ENCODE assay signal across 1 mouse cellular context in the genomic region with DNA sequence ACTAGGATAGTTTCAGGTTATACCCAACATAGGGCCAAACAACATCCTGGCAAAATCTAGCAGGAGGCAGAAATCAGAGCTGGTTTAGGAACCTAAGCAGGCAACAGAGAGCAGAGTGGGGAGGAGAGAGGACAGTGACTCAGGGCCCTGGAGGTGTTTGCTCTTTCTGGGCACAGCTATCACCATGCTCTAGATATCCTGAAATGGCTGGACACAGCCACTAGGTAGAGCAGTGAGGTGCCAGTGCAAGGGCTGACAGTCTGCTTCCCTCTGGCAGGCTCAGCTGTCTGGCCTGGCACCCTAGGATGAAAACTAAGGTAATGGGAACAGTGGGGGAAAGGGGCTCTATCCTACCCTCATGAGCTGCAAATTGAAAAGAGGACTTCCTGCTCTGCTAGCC.
A peak's percentile ranks its signal among the peaks of the same experiment; 100 is the strongest.
TF ChIP-seq lines count a peak whose summit lies in the region.

No protein-coding gene starts in this region.

TF ChIP-seq in MEL, 35 proteins besides CTCF, POLR2A, EP300 and RAD21:
- TF ChIP-seq GATA1 (IDR thresholded peaks at IDR 0.05; ENCODE audit: low read depth, low read length) (no peak), JUND (IDR thresholded peaks at IDR 0.05; ENCODE audit: low read depth, low read length) (no peak), USF1 (IDR thresholded peaks at IDR 0.05; ENCODE audit: low read depth, low read length) (no peak), CHD1 (IDR thresholded peaks at IDR 0.05; ENCODE audit: low read depth, low read length) (no peak), MAZ (IDR thresholded peaks at IDR 0.05; ENCODE audit: low read depth, low read length) (no peak), MEF2A (IDR thresholded peaks at IDR 0.05; ENCODE audit: extremely low read depth, insufficient replicate concordance, low read depth, low read length, poor library complexity, severe bottlenecking) (no peak), MYB (IDR thresholded peaks at IDR 0.05; ENCODE audit: low read depth, low read length) (no peak), ELF1 (IDR thresholded peaks at IDR 0.05; ENCODE audit: low read depth, low read length) (no peak), SMC3 (IDR thresholded peaks at IDR 0.05; ENCODE audit: low read depth, low read length) (peak; percentile 8; the same call in 1 of the 2 replicates)
